Mouse (Mus musculus): ENCODE measurements at regions not wholly inside any gene's neighbourhood (a gene's known extent, or its start where the extent isn't known, plus 50 kb on each side); places are given as distances from the start of the nearest gene placed in this dataset.
"Not testable (repeated sequence)": the region's sequence is repeated elsewhere in the genome, so short reads cannot be mapped to it uniquely, and the experiment has no call there.

GRCm38 (mm10) chr16:49409235-49409634, 289.8 kb upstream of the Ift57 start:
- DNase-seq (ENCODE audit: low read depth in 1 of 2, low spot score in 2 of 2) = no peak
- TF ChIP-seq POLR2A (IDR thresholded peaks at IDR 0.05; ENCODE audit: low read depth, low read length) (no peak), CTCF (IDR thresholded peaks at IDR 0.05; ENCODE audit: extremely low read depth, insufficient read depth, insufficient read length, insufficient replicate concordance) (no peak)
- no peak overlapping the region for H3K4me3 ChIP-seq (ENCODE audit: extremely low read depth, insufficient read depth, insufficient read length)
- H3K27me3 ChIP-seq (ENCODE audit: control insufficient read depth, insufficient read depth, low read length) = no peaks in the 10 kb centered on the region
- H3K4me1 ChIP-seq (ENCODE audit: control insufficient read depth, insufficient read depth, insufficient read length) = no peaks in the 10 kb centered on the region
- 89% methylated on average over 4 of the region's 4 CpGs for WGBS
- no peak overlapping the region for H3K27ac ChIP-seq (ENCODE audit: insufficient read depth, low read length)
- no peaks in the 10 kb centered on the region for H3K36me3 ChIP-seq (ENCODE audit: control insufficient read depth, insufficient read depth, low read length)

- Histone ChIP-seq H3K4me3 (ENCODE audit: extremely low read depth, insufficient read depth, insufficient read length) (no peak overlapping the region), H3K4me1 (ENCODE audit: control insufficient read depth, insufficient read depth, insufficient read length) (no peaks in the 10 kb centered on the region), H3K36me3 (ENCODE audit: control insufficient read depth, insufficient read depth, low read length) (no peaks in the 10 kb centered on the region), H3K27ac (ENCODE audit: insufficient read depth, low read length) (no peak overlapping the region), H3K27me3 (ENCODE audit: control insufficient read depth, insufficient read depth, low read length) (no peaks in the 10 kb centered on the region)
- no peak for DNase-seq (ENCODE audit: low read depth in 1 of 2, low spot score in 2 of 2)
- TF ChIP-seq CTCF (IDR thresholded peaks at IDR 0.05; ENCODE audit: extremely low read depth, insufficient read depth, insufficient read length, insufficient replicate concordance) = no peak
- no peak for TF ChIP-seq POLR2A (IDR thresholded peaks at IDR 0.05; ENCODE audit: low read depth, low read length)
- 91% methylated on average over 1 of the region's 1 CpGs for WGBS
These were observed 268.7 kb upstream of the Ift57 start for GRCm38 (mm10) chr16:49430296-49430695.

- no peak for TF ChIP-seq POLR2A (IDR thresholded peaks at IDR 0.05; ENCODE audit: low read depth, low read length)
- H3K4me3 ChIP-seq (ENCODE audit: extremely low read depth, insufficient read depth, insufficient read length) = no peak overlapping the region
- 28% methylated on average over 2 of the region's 2 CpGs for WGBS
These were observed 267.1 kb upstream of the Ift57 start for GRCm38 (mm10) chr16:49431902-49432301.

GRCm38 (mm10) chr16:49441225-49441624, 257.8 kb upstream of the Ift57 start:
- H3K4me1 ChIP-seq (ENCODE audit: control insufficient read depth, insufficient read depth, insufficient read length) = no peaks in the 10 kb centered on the region
- no peak for TF ChIP-seq POLR2A (IDR thresholded peaks at IDR 0.05; ENCODE audit: low read depth, low read length)
- TF ChIP-seq CTCF (IDR thresholded peaks at IDR 0.05; ENCODE audit: extremely low read depth, insufficient read depth, insufficient read length, insufficient replicate concordance) = no peak
- H3K27me3 ChIP-seq (ENCODE audit: control insufficient read depth, insufficient read depth, low read length) = no peaks in the 10 kb centered on the region
- H3K36me3 ChIP-seq (ENCODE audit: control insufficient read depth, insufficient read depth, low read length) = no peaks in the 10 kb centered on the region
- no peak overlapping the region for H3K4me3 ChIP-seq (ENCODE audit: extremely low read depth, insufficient read depth, insufficient read length)
- no peak for DNase-seq (ENCODE audit: low read depth in 1 of 2, low spot score in 2 of 2)
- no peak overlapping the region for H3K27ac ChIP-seq (ENCODE audit: insufficient read depth, low read length)
- 92% methylated on average over 1 of the region's 1 CpGs for WGBS

More at GRCm38 (mm10) chr16:49431902-49432301, 267.1 kb upstream of the Ift57 start:
- Histone ChIP-seq H3K27ac (ENCODE audit: insufficient read depth, low read length) (no peak overlapping the region), H3K27me3 (ENCODE audit: control insufficient read depth, insufficient read depth, low read length) (no peaks in the 10 kb centered on the region), H3K4me1 (ENCODE audit: control insufficient read depth, insufficient read depth, insufficient read length) (no peaks in the 10 kb centered on the region), H3K36me3 (ENCODE audit: control insufficient read depth, insufficient read depth, low read length) (no peaks in the 10 kb centered on the region)
- DNase-seq (ENCODE audit: low read depth in 1 of 2, low spot score in 2 of 2) = no peak

- DNase-seq (ENCODE audit: low read depth in 1 of 2, low spot score in 2 of 2); H3K4me3 ChIP-seq (ENCODE audit: extremely low read depth, insufficient read depth, insufficient read length); H3K27me3 ChIP-seq (ENCODE audit: control insufficient read depth, insufficient read depth, low read length); H3K36me3 ChIP-seq (ENCODE audit: control insufficient read depth, insufficient read depth, low read length); H3K4me1 ChIP-seq (ENCODE audit: control insufficient read depth, insufficient read depth, insufficient read length); H3K27ac ChIP-seq (ENCODE audit: insufficient read depth, low read length): not testable (repeated sequence)
- WGBS = 91% methylated on average over 9 of the region's 9 CpGs
These were observed 251.7 kb upstream of the Ift57 start for GRCm38 (mm10) chr16:49447356-49447755.

GRCm38 (mm10) chr16:49493881-49494280, 205.2 kb upstream of the Ift57 start:
- TF ChIP-seq CTCF (IDR thresholded peaks at IDR 0.05; ENCODE audit: extremely low read depth, insufficient read depth, insufficient read length, insufficient replicate concordance) = no peak
- TF ChIP-seq POLR2A (IDR thresholded peaks at IDR 0.05; ENCODE audit: low read depth, low read length) = no peak
- no peak overlapping the region for H3K27ac ChIP-seq (ENCODE audit: insufficient read depth, low read length)
- no peak overlapping the region for H3K4me3 ChIP-seq (ENCODE audit: extremely low read depth, insufficient read depth, insufficient read length)
- WGBS = 90% methylated on average over 8 of the region's 8 CpGs
- no peak for DNase-seq (ENCODE audit: low read depth in 1 of 2, low spot score in 2 of 2)
- no peaks in the 10 kb centered on the region for H3K27me3 ChIP-seq (ENCODE audit: control insufficient read depth, insufficient read depth, low read length)
- H3K4me1 ChIP-seq (ENCODE audit: control insufficient read depth, insufficient read depth, insufficient read length) = no peaks in the 10 kb centered on the region
- H3K36me3 ChIP-seq (ENCODE audit: control insufficient read depth, insufficient read depth, low read length) = no peaks in the 10 kb centered on the region

- no peak overlapping the region for H3K27ac ChIP-seq (ENCODE audit: insufficient read depth, low read length)
- no peaks in the 10 kb centered on the region for H3K36me3 ChIP-seq (ENCODE audit: control insufficient read depth, insufficient read depth, low read length)
- no peaks in the 10 kb centered on the region for H3K27me3 ChIP-seq (ENCODE audit: control insufficient read depth, insufficient read depth, low read length)
- no peak overlapping the region for H3K4me3 ChIP-seq (ENCODE audit: extremely low read depth, insufficient read depth, insufficient read length)
- no peak for TF ChIP-seq POLR2A (IDR thresholded peaks at IDR 0.05; ENCODE audit: low read depth, low read length)
- no peak for DNase-seq (ENCODE audit: low read depth in 1 of 2, low spot score in 2 of 2)
- 89% methylated on average over 3 of the region's 3 CpGs for WGBS
- H3K4me1 ChIP-seq (ENCODE audit: control insufficient read depth, insufficient read depth, insufficient read length) = no peaks in the 10 kb centered on the region
These were observed 201.5 kb upstream of the Ift57 start for GRCm38 (mm10) chr16:49497521-49498010.

All from spleen, adult 2 months (tissue).